Mouse (Mus musculus) stomach, postnatal 0 days (tissue): ENCODE measurements at regions not wholly inside any gene's neighbourhood (a gene's known extent, or its start where the extent isn't known, plus 50 kb on each side); places are given as distances from the start of the nearest gene placed in this dataset.

Experiments
- CTCF ChIP-seq: IDR thresholded peaks from 2 replicates; pipeline ENCODE4 v1.5.1; 2016; ENCODE audit warnings: antibody characterized with exemption, low read depth, mild to moderate bottlenecking, moderate library complexity
- EP300 ChIP-seq: optimal IDR thresholded peaks from 2 replicates; pipeline ENCODE3; 2016; ENCODE audit warnings: antibody characterized with exemption

DNA sequence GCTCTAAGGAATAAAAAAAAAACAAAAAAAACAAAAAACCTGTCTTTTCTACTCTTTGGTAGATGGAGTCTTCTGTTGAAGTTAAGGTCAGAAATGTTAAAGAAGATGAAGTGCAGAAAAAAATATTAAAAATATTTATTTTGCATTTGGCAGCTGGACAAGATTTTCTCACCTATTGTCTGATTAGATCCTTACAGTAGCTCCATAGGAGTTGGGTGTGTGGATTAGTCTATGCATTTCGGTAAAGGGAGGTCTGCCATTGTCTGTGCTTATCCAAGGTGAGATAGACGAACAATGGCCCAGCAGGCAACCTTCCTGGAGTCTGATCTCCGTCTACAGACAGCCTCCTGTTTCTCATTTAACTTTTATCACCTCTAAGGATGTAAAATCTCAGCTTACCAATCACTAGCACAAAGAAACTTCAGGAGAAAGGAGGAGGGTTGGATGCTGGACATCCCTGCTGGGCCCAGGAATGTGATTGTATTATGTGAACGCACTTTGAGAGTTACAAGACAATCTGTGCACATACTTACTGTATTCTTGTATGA lies 136.0 kb upstream of the Sgk1 start:
- no peak for TF ChIP-seq EP300
- TF ChIP-seq CTCF = no peak
